Mouse (Mus musculus): ENCODE measurements at regions not wholly inside any gene's neighbourhood (a gene's known extent, or its start where the extent isn't known, plus 50 kb on each side); places are given as distances from the start of the nearest gene placed in this dataset.

GRCm38 (mm10) chr4:100037868-100038267, 57.7 kb upstream of the Ror1 start:
- no peak for DNase-seq (ENCODE audit: low spot score)

GRCm38 (mm10) chr4:100039741-100040140, 55.9 kb upstream of the Ror1 start:
- no peak for DNase-seq (ENCODE audit: low spot score)

DNA sequence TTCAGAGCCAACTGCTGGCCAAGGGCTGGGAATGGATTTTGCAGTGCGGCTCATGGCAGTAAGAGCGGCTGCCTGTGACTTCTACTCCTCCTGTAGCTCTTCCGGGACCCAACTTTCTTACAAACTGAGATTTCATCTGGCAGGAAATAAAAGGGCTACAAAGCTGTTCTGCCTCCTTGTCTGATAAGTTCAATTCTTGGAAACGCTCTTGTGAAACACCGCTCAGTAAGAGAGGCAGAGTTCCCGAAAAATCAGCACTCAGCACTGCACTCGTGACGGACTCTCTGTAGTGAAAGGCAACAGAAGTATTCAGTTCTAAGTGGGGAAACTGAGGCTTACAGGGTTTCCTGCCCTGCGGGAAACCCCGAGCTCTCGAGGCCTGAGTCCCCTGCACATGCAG, 53.6 kb upstream of the Ror1 start:
- peak; percentile 29 for DNase-seq (ENCODE audit: low spot score)

- peak; percentile 20 for DNase-seq (ENCODE audit: low spot score)
Observed at GRCm38 (mm10) chr4:100045164-100045906, 50.3 kb upstream of the Ror1 start.
